Mouse (Mus musculus) ovary, postnatal 10 days (tissue): Measurements from ENCODE around the gene Gm28051.

Source experiments
- DNase-seq: peaks from one replicate; pipeline ENCODE4 v3.0.0; 2022; ENCODE audit warnings: low spot score

Gm28051 gene

DNA sequence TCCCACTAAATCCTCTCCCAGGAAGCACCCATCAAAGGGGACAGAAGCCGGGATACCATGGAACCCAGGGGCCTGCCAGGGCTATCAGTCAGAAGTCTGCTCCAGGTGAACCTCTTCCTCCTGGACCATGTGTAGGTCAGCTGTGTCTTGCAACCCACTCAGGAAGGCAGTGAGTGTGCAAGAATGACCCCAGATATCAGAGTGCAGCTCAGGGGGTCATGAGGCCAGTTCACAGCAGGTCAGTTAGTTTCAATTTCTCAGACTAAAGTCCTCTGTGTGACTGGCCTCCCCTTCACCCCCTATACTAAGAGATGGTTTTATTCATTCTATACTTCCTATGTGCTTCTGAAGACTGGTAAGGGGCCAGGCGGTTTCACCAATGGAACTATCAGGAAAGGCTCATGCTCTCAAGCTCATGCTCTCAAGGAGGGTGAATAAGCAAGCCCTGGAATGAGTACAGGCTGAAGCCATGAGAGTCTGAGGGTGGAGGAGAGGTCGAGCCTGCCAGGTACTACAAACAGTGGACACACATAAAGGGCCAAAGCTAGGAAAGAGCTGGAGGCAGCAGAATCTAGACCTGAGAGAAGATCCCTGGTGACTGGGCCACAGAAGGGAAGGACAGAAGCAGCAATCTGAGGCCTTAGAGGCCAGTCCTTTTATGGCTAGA is 72.7 kb downstream of the Gm28051 start:
- no peak for DNase-seq

DNA sequence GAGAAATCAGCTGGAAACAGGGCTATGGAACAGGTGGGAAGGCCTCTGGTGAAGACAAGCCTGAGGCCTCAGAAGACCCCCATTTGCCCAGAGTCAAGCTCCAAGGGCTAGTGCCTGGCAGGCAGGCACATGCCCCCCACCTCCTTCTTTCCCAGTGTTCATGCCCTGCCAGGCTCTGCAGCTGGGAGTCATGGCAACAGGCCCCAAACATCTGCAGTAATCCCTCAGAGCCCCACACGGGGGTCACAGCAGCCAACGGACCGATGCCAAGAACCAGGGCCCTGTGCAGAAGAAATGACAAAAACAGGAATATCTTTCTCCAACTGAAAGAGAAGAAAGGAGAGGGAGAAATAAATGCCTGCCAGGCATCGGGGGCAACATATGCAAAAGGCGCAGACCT is 73.6 kb downstream of the Gm28051 start:
- DNase-seq: no peak

DNA sequence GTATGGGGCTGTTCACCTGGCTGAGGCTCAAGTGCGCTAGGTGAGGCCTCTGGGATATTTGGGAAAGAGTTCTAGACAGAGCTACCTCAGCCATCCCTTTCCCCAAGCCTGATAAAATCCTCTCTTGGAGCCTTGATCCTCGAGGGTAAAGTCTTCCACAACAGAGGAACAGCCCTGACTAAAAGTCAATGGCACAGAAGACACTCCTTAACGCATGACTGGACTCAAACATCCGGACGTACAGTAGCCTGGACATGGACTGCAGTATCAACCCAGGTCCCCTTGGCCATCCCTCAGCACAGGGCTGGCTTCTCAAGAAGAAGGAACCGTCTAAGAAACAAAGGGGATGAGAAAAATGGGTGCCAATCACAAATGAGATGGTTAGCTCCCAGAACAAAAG is 74.1 kb downstream of the Gm28051 start:
- no peak for DNase-seq

GRCm38 (mm10) chr12:102682722-102683299 is 74.8 kb downstream of the Gm28051 start:
- DNase-seq: no peak

DNA sequence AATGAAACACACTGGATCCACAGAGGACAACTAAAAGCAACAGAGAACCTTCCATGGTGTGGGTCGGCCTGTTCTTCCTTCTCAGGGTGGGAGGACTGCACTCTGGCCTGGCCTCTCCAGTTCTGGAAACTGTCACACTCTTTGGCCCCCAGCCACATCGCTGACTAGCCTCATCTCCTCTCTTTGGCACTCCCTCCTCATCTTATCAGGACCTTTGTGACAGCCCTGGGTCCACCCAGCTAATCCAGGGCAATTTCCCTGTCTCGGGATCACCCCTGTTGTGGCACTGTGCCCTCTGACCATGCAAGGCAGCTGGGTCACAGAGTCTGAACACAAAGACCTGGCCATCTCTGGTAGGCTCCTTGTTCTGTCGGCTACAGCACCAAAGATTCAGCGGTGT is 75.5 kb downstream of the Gm28051 start:
- DNase-seq: no peak

DNA sequence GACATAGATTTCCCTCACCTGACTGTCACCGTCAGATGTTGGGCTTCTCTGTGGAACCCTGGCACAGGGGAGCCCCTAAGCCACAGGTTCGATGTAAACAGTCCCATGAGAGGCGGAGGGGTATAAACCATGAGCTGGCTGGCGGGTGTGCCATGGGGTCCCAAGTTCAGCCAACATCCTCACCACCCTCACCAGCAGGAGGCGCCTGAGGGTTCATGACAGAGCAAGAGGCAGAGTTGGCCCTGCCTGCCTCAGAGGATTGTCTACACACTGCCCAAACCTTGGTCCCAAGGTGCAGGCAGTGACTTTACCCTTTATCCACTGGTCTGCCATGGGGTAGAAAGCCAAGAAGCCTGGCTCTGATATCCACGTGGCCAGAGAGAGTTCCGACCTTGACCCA is 76.0 kb downstream of the Gm28051 start:
- no peak for DNase-seq

- DNase-seq: no peak
Measured at GRCm38 (mm10) chr12:102678820-102679219, 78.7 kb downstream of the Gm28051 start.

GRCm38 (mm10) chr12:102677089-102677488 is 80.5 kb downstream of the Gm28051 start:
- DNase-seq: no peak

DNA sequence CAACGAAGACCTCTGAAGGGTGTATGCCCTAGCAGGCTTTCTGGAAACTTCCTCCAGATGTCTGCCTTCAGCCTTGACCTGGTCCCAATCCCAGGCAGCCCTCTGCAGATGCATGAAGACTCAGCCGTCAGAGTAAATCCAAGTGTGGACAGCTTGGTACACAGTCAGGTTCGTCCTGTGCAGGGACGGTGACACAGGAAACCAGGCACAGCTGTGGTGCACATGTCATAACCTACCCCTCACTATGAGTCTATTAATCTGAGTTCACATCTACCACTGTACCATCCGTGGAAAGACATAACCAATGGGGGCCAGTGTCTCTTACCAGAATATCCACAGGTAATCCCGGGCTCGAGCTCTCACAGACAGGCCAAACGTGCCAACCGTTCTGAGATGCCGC is 83.0 kb downstream of the Gm28051 start:
- DNase-seq: no peak

GRCm38 (mm10) chr12:102674123-102674522 is 83.4 kb downstream of the Gm28051 start:
- DNase-seq: no peak

DNA sequence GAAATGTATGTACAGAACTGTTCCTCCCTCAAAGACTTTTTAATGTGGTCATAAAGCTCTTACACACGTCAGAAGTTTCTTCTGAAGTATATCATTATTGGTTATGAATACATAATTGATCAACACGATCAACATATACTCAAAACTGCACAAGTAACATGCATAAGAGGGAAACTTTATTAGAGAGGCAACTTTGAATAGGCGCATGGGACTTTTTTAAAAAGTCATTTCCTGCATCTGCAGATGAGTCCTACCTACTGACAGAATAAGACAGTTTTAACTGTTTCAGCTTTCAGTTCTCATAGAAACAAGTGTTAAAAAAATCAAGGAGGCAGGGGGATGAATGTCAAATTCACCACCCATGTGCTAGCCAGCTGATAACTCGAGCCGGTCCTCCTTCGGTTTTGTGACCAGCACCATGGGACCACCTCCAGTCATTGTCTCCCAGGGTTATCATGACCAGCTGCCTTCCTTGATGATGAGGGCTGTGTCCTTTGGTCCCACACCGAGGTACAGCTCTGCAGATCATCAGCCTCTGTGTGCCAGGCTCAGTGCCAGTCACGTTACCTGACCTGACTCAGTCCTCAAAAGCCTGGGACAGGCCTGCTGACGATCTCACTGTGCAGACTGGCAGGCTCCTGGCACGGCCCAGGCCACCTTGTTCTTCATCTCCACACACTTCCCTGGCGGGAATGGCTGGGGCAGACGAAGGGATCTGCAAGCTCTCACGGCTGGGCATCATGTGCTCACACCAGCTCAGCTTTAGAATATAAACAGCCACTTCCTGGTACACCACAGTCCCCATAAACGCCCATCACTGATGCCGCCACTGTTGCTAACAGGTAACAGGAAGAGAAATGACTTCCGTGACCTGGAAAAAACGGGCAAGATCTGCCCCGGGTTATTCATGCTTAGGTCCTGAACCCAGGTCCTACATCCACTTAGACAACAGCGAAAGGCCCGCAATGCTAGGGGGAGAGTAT is 84.4 kb downstream of the Gm28051 start:
- DNase-seq: no peak

- DNase-seq: no peak
Measured at GRCm38 (mm10) chr12:102672176-102672575, 85.4 kb downstream of the Gm28051 start.

DNA sequence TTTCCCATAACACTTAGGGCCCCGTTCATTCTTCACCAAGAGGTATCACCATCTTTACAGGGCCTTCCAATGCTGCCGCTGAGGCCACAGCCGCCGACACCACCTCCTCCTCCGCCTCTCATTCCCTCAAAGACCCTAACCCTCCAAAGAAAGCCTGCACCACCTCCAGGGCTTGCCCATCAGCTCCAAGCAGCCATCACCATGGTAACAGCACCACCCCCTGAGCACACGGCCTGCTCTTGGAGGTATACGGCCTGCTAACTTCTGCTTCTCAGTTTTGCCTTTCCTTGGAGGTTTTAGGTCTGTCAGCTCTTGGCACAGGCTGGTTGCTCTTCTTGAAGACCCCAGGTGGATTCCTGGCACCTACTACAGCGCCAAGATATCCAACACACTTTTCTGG is 86.7 kb downstream of the Gm28051 start:
- no peak for DNase-seq
